Mouse (Mus musculus) hindbrain, embryonic 13.5 days (tissue): ENCODE measurements around the gene Dstn. TPM values are rescaled to one million over a fixed set of nuclear protein-coding genes. Genes with fewer than 3 reads are reported as not detected.

Experiments used
- ATAC-seq: fragments of 200-750 bp; cut with Nextera tagmentation; 2 replicates; pipeline ENCODE4 v1.8.0; 2017; ENCODE audit warnings: moderate TSS enrichment; ENCODE audit not compliant: low FRiP score
- H3K27ac ChIP-seq: fragments of 300-500 bp; sonication (generic); 2 replicates; pipeline ENCODE4 v1.5.1; 2015; ENCODE audit warnings: inconsistent platforms, mild to moderate bottlenecking, moderate library complexity
- H3K27me3 ChIP-seq: fragments of 300-500 bp; sonication (generic); 2 replicates; pipeline ENCODE4 v1.6.1; 2015; ENCODE audit warnings: mild to moderate bottlenecking, inconsistent platforms
- H3K36me3 ChIP-seq: fragments of 300-500 bp; sonication (generic); 2 replicates; pipeline ENCODE4 v1.6.1; 2015; ENCODE audit warnings: mild to moderate bottlenecking, inconsistent platforms
- H3K4me1 ChIP-seq: fragments of 300-500 bp; sonication (generic); replicated peaks from 2 replicates; pipeline ENCODE4 v1.6.1; 2015; ENCODE audit warnings: inconsistent platforms
- H3K4me2 ChIP-seq: fragments of 300-500 bp; sonication (generic); 2 replicates; pipeline ENCODE4 v1.6.1; 2015; ENCODE audit warnings: inconsistent platforms, mild to moderate bottlenecking, moderate library complexity
- H3K4me3 ChIP-seq: fragments of 300-500 bp; sonication (generic); 2 replicates; pipeline ENCODE4 v1.5.1; 2015; ENCODE audit warnings: mild to moderate bottlenecking, inconsistent platforms
- H3K9ac ChIP-seq: fragments of 300-500 bp; sonication (generic); 2 replicates; pipeline ENCODE4 v1.6.1; 2015; ENCODE audit warnings: mild to moderate bottlenecking, inconsistent platforms
- H3K9me3 ChIP-seq: fragments of 300-500 bp; sonication (generic); 2 replicates; pipeline ENCODE4 v1.6.1; 2016; ENCODE audit warnings: inconsistent platforms
- WGBS: fragments of 180-500 bp; shearing (Covaris S2); methylation state at CpG from one replicate; pipeline ENCODE4 v1.1.7; 2015; 5-methylcytosine and 5-hydroxymethylcytosine counted together
- polyA plus RNA-seq: library from polyadenylated mRNA; unstranded; fragments of >200 nt; fragmentation: Nextera tagmentation; extraction: Ambion mirVana; gene quantifications from 2 replicates; pipeline ENCODE4 v1.2.1, GENCODE M21; 2015

The Dstn gene
- polyA plus RNA-seq, result 439 and 440 TPM in 2 replicates

DNA sequence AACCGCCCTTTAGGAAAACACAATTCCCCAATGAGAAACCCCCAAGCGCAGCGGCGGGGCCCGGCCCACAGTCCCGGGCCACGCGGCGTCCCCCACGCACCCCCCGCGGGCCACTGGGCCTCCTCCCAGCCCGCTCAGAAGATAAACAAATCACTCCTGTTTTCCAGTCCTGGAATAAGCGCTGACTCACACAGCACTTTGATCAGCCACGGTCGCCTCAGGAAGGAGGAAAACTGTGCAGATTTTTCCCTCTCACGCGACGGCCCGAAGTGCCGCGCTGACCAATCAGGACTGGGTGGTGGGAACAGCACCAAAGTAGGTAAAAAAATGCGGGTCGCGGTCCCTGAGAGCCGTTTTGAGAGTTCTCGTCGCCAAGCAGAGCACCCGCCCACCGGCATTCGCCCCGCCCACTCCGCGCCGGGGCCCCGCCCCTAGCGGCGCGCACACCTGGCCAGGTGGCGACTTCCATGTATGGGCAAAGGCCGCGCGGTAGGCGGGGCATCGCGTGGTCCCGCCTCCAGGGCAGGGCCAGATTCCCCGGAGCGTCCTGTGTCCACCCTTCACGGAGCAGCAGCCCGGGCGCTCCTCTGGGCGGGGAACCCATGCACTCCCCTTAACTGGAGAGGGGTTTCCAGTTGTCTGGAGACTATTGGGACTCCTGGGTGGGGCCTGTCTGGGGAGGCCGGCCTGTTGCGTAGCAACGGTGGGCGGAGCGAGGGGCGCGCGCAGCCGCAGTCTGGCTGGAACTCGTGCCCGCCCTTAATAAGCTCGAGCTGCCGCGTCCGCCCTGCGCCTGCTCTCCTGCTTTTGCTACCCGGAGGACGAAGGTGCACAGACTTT lies at the start of gene Dstn:
TSS of gene Dstn (plus strand) at position 561 of the 840 bp plus-strand sequence.
- Histone ChIP-seq H3K9me3 (no peaks in the 10 kb centered on the region), H3K9ac (peak within 1 kb of the TSS; percentile 90), H3K4me1 (peaks cover 40% of the 10 kb centered on the region), H3K4me2 (peak within 1 kb of the TSS; percentile 75), H3K27me3 (no peaks in the 10 kb centered on the region), H3K27ac (peak within 1 kb of the TSS; percentile 98), H3K36me3 (no peaks in the 10 kb centered on the region), H3K4me3 (peak within 1 kb of the TSS; percentile 80)
- ATAC-seq, result peak; percentile 97
- WGBS, result under 1% methylated on average over 71 of the region's 71 CpGs

DNA sequence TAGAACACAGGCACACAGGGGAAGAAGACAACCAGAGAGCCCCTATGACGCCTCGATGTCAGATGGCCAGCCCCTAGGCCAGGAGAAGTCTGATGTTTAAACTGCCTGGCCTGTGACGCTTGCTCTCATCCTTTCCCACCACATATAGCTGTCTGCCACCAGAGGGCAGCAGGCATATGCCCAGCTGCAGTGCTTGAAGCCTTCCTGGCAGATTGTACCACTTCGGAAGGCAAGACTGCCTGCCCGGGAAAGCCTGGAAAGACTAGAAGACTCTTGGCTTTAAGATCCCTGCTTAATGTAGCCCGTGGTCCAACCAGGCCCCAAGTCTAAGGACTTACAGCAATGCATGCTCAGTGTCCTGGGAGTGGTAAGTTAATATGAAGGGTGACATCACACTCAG lies 47.8 kb upstream of the Dstn start:
- WGBS, result 13% methylated on average over 6 of the region's 6 CpGs
- Histone ChIP-seq H3K9ac (no peak overlapping the region), H3K4me2 (no peak overlapping the region), H3K4me3 (no peak overlapping the region), H3K9me3 (no peaks in the 10 kb centered on the region), H3K4me1 (peaks cover 9% of the 10 kb centered on the region; the same call in 1 of the 2 replicates), H3K27ac (no peak overlapping the region), H3K36me3 (no peaks in the 10 kb centered on the region), H3K27me3 (0 out of 2 replicates have a peak, but pooled peaks cover under 1% of the 10 kb centered on the region)
- peak; percentile 62 for ATAC-seq

DNA sequence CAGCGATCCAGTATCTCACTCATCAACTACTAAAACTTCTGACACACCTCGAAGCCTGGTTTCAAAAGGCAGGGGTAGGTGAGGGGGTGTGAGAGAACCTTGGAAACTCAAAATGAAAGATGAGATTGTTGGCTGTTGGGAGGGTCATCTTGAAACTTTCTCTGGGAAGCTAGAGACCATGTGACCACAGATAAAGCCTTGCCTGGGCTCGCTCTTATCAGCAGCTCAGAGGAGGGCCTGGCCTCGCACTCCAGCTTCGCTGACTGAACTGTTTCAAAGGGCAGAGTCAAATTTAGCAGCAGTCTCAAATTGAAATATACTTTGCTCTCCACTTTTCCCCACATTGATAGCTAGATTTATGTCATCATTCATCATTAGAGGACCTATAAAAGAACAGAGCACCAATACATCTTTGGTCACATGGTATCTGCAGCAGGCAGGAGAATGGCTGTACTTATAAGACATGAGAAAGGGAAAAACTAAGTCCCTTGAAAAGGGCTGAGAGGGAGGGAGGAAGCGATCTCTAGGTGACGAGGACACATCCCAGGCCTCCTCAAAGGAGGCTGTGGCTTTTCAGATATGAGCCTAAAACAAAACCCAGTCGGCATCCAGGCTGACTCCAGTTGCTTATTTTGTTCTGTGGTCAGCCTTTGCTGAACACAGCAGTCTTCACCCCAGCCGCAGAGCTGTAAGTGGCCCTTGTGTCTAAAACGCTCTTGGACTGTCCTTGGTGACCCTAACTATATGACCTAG lies 44.0 kb upstream of the Dstn start:
- Histone ChIP-seq H3K9me3 (no peaks in the 10 kb centered on the region), H3K4me2 (no peak overlapping the region), H3K4me3 (no peak overlapping the region), H3K27ac (no peak overlapping the region), H3K4me1 (no peaks in the 10 kb centered on the region), H3K27me3 (no peaks in the 10 kb centered on the region), H3K9ac (no peak overlapping the region), H3K36me3 (no peaks in the 10 kb centered on the region)
- no peak for ATAC-seq
- 79% methylated on average over 10 of the region's 10 CpGs for WGBS

DNA sequence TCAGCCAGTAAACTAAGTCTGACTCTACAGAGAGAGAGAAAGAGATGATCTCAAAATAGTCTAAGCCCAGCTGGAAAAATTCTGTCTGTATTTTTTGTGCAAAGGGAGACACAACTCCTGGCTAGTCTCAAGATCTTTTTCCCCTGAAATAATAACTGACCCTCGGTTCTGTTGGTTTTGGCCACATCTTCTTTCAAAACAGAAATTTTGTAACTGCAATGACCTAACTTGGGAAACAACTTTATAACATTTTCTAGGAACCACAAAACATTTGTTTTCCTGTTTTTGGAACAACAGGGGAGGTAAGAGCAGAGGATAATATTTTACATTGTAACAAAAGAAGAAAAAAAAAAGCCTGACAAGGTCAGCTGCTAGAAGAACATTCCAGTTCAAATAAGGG lies 39.1 kb upstream of the Dstn start:
- Histone ChIP-seq H3K27ac (no peak overlapping the region), H3K9ac (no peak overlapping the region), H3K4me3 (no peak overlapping the region), H3K36me3 (no peaks in the 10 kb centered on the region), H3K9me3 (no peaks in the 10 kb centered on the region), H3K4me1 (no peaks in the 10 kb centered on the region), H3K27me3 (no peaks in the 10 kb centered on the region), H3K4me2 (no peak overlapping the region)
- no peak for ATAC-seq
- 76% methylated on average over 1 of the region's 1 CpGs for WGBS

DNA sequence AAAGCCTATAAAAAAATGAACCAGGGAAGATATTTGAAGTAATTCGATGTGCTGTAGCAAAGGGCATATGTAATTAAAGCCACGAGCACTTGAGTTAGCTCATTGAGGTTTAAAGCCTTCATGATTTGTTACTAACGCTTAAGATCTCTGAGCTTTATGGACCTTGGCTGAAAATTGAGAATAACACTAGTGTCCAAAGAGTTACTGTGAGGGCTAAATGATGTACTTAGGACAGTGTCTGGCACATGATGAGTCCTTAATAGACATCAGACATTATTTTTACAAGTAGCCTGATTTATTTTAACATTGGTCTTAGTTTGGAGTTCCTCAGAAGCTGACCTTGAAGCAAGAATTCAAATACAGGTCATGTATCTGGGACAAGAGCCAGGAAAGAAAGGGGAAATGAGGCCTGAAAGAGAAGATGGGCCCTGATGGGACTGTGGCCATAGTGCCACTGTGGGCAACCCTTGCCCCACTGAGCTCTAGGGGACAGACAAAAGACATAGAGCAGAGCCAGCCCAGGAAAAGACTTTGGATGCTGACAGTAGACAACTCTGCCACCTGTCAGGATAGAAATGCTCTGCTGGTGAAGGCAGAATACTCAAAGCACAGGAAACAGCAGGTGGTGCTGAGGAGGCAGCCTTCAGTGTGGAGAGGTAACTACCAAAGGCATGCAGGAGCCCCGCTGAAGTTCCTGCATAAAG lies 38.0 kb upstream of the Dstn start:
- Histone ChIP-seq H3K27ac (no peak overlapping the region), H3K9me3 (no peaks in the 10 kb centered on the region), H3K27me3 (no peaks in the 10 kb centered on the region), H3K4me3 (no peak overlapping the region), H3K36me3 (no peaks in the 10 kb centered on the region), H3K9ac (no peak overlapping the region), H3K4me2 (no peak overlapping the region), H3K4me1 (no peaks in the 10 kb centered on the region)
- 75% methylated on average over 4 of the region's 4 CpGs for WGBS
- ATAC-seq, result no peak

DNA sequence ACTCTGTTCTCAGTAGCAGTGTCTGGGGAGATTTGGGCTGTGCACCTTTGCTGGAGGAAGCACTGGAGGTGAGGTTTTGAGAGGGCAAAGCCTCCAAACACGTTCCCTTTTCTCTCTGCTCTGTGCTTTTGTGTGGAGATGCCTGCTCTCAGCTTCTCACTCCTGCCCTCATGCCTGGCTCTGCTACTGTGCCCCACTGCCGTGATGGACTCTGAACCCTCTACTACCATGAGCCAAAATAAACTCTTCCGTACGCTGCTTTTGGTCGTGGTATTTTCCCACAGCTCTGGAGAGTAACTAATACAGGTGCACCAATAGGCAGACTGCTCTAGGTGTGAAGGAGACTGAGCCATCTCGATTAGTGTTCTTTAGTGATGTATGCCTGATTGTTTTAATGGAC lies 35.8 kb upstream of the Dstn start:
- no peaks in the 10 kb centered on the region for H3K9me3 ChIP-seq
- no peak overlapping the region for H3K9ac ChIP-seq
- H3K4me2 ChIP-seq, result no peak overlapping the region
- ATAC-seq, result no peak
- H3K4me1 ChIP-seq, result no peaks in the 10 kb centered on the region
- H3K4me3 ChIP-seq, result no peak overlapping the region
- WGBS, result 83% methylated on average over 6 of the region's 6 CpGs
- no peak overlapping the region for H3K27ac ChIP-seq
- no peaks in the 10 kb centered on the region for H3K36me3 ChIP-seq
- no peaks in the 10 kb centered on the region for H3K27me3 ChIP-seq

DNA sequence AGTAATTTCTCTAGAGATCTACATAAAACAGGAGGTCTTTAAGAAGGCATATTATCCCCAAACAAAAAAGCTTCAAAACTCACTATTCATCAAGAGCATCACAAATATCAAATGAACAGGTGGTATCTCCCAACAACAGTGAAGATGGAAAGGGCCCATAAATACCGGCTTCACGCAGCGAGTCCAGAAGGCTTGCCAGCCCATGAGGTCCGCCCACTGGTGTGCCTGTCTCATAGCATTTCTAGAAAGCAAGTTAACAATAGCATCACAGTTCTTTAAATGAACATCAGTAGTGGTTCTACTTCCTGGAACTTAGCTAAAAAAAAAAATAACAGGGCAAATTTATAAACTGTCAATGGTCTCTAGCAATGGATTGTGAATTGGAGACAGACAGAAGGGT lies 33.1 kb upstream of the Dstn start:
- ATAC-seq, result no peak
- Histone ChIP-seq H3K4me3 (no peak overlapping the region), H3K4me1 (no peaks in the 10 kb centered on the region), H3K27me3 (no peaks in the 10 kb centered on the region), H3K9ac (no peak overlapping the region), H3K27ac (no peak overlapping the region), H3K36me3 (no peaks in the 10 kb centered on the region), H3K4me2 (no peak overlapping the region), H3K9me3 (no peaks in the 10 kb centered on the region)
- WGBS, result 93% methylated on average over 4 of the region's 4 CpGs

DNA sequence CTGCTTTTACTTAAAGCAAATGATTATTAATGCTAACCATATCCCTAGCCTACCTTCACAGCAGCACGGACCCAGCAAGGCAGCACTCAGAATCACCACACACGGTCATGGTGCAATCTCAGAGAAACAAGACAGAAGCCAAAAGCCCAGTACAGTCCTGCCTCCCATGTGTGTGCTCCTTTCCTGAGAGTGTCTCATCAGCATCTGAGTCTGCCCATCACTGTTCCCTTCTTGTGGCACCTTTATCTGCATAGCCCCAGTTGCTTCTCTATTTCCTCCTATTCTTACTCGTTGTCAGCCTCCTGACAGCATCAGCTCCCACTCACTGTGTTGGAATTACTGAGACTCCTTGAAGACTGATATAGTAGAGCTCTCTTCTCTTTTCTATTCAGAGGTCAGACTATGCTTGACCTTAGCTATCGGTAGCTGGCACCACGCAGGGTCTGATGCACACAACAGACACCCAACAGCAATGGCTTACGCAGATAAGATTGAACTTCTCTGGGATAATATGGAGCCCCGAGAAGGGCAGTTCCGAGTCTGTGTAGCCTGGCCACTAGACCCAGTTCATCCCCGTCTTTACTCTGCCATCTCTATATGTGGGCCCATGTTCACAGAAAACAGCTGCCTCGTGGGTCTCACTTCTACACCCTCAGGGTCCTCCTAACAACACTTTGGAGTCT lies 32.4 kb upstream of the Dstn start:
- H3K9ac ChIP-seq, result no peak overlapping the region
- no peaks in the 10 kb centered on the region for H3K36me3 ChIP-seq
- H3K4me1 ChIP-seq, result no peaks in the 10 kb centered on the region
- no peaks in the 10 kb centered on the region for H3K9me3 ChIP-seq
- WGBS, result 84% methylated on average over 10 of the region's 10 CpGs
- H3K4me2 ChIP-seq, result no peak overlapping the region
- H3K27ac ChIP-seq, result no peak overlapping the region
- H3K4me3 ChIP-seq, result no peak overlapping the region
- H3K27me3 ChIP-seq, result no peaks in the 10 kb centered on the region
- no peak for ATAC-seq

DNA sequence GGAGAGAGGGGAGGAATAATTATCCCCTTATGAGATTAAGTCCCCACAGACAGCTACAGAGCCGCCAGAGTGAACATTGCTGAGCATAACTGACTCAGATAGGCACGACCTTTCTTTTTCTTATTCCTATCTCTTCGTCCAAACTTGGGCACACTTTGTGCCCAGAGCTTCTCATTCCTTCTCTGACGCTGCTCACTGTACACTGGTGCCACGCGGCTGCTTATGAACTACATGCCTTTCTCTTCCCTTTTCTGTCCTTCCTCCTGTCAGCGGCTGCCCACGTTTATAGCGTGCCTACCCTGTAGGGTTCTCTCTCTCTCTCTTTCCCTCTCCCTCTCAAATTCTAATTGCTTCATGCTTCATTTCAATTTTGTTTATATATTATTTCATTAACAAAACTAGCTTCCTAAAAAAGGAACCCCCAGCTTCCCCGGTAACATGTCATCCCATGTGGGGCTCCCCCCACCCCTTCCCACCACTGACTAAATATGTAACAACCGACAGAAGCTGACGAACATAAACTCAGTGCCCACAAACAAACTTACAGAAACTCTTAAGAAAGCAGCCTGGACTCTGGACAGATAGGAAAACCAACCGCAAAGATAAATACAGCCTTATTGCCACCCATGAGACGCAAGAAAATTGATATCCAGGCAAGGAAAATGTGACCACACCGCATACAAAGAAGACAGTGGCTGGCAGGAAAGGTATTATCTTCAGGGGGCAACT lies 25.8 kb upstream of the Dstn start:
- Histone ChIP-seq H3K4me3 (no peak overlapping the region), H3K27me3 (no peaks in the 10 kb centered on the region), H3K4me1 (no peaks in the 10 kb centered on the region), H3K9me3 (no peaks in the 10 kb centered on the region), H3K9ac (no peak overlapping the region), H3K4me2 (no peak overlapping the region), H3K27ac (no peak overlapping the region), H3K36me3 (no peaks in the 10 kb centered on the region)
- ATAC-seq, result no peak
- WGBS, result 88% methylated on average over 15 of the region's 15 CpGs

DNA sequence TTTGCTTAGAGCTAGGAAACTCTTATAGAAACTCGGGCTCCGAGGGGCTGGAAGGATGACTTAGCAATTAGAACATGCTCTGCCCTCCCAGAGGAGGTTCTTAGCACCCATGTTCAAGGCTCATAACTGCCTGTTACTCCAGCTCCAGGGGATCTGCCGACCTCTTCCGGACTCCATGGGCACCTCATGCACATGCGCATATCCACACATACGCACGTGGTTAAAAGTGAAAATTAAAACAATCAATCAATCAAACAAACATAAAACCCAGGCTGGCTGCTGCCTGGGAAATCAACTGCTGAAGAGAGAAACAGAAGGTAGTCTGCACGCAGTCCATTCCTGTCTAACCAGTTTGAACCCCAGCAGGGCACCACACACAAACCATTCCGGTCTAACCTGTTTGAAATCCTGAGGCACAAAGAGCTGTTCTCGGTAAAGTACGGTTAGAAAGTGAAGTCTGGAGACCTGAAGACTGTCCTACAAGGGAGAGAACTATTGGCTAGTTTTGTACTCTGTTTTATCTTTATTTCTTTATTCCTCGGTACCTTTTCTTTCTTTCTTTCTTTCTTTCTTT lies 25.2 kb upstream of the Dstn start:
- Histone ChIP-seq H3K27ac (no peak overlapping the region), H3K4me3 (no peak overlapping the region), H3K27me3 (no peaks in the 10 kb centered on the region), H3K4me1 (no peaks in the 10 kb centered on the region), H3K9me3 (no peaks in the 10 kb centered on the region), H3K9ac (no peak overlapping the region), H3K36me3 (no peaks in the 10 kb centered on the region), H3K4me2 (no peak overlapping the region)
- ATAC-seq, result no peak
- WGBS, result 64% methylated on average over 12 of the region's 12 CpGs

DNA sequence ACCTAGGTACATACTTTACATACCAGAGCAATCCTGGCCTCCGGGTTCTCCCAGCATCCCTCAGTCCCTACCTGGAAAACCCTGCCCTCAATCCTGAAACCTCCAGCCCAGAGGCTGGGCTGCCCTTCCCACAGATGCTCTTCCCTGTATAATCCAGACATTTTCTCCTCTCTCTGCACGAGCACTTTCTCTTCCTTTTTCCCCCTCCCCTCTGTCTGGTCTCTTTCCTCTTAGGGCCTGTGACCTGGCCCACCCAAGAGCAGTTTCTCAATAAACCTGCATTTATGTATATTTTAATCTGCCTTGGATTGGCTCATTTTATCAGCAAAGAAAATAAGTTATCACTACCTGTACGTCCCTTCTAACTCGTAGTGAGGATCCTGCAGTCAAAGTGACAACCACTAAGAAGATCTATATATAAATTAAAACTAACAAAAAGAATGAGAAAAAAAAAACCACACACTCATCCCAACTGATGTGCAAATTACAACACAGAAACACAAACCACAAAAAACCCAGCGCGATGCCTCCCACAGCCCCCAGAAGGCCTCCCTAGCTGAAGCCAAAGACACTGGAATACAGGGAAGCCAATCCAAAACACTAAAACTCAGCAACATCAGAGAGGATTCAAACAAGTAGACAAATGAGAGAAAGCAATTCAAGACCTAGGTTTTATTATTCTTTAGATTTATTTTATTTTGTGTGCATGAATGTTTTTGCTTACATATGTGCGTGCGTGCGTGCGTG lies 23.6 kb upstream of the Dstn start:
- no peak for ATAC-seq
- H3K4me1 ChIP-seq, result no peaks in the 10 kb centered on the region
- H3K27ac ChIP-seq, result no peak overlapping the region
- H3K36me3 ChIP-seq, result no peaks in the 10 kb centered on the region
- H3K27me3 ChIP-seq, result no peaks in the 10 kb centered on the region
- WGBS, result 89% methylated on average over 10 of the region's 10 CpGs
- no peak overlapping the region for H3K4me3 ChIP-seq
- H3K9ac ChIP-seq, result no peak overlapping the region
- H3K9me3 ChIP-seq, result no peaks in the 10 kb centered on the region
- H3K4me2 ChIP-seq, result no peak overlapping the region
